Comparison of ENCODE assay signal across 8 mouse cellular contexts in genomic region chr11:52003772-52004528, GRCm38 (mm10). TPM values are rescaled to one million over a fixed set of nuclear protein-coding genes. Genes with fewer than 3 reads are reported as not detected.
DNase-seq lines count a peak whose midpoint lies in the region; ATAC-seq lines count a peak whose summit lies in the region.

Gene Cdkl3 (plus strand): TSS chr11:52004221.

- peak; percentile 97 for DNase-seq in adipocyte (ENCODE audit: low spot score)
- peak; percentile 99 for DNase-seq in embryo, embryonic 10 days (ENCODE audit: low spot score)
- DNase-seq in gastrocnemius, postnatal 10 days, result peak; percentile 89
- DNase-seq in left cerebral cortex, postnatal 10 days (ENCODE audit: extremely low spot score in 1 of 2, low spot score in 2 of 2), result peak; percentile 89 to 96
- DNase-seq in right cerebral cortex, postnatal 25 days, result peak; percentile 87
- DNase-seq in urinary bladder, postnatal 4 days (ENCODE audit: low spot score in 2 of 2), result peak; percentile 93 to 94

- intact Hi-C loops in left cerebral cortex, postnatal 10 days (cut with DNase I), result loop anchor here (5.0 kb wide), 1 partner anchor 93 kb away; the partner anchor contains the start of gene Ppp2ca

- ATAC-seq in inflammation-experienced regulatory T-cells, adult 6 months, result peak; percentile 80
- ATAC-seq in megakaryocyte-erythroid progenitor cell, adult 5-6 weeks (replicated peaks; ENCODE audit: low FRiP score, low TSS enrichment, poor library complexity, severe bottlenecking), result peak; percentile 88

RNA-seq across cellular contexts. Expression of gene Cdkl3, which starts in this region (rescaled TPM):
- total RNA-seq in gastrocnemius, postnatal 10 days (2021), result 1 to 10 TPM; 5.5 to 5.9 TPM
- 1 to 10 TPM; 5.7 to 6.7 (median 6.2) TPM for polyA plus RNA-seq in inflammation-experienced regulatory T-cells, adult 6 months (2017; shearing (Covaris generic))
- total RNA-seq in left cerebral cortex, postnatal 10 days (2021), result 10 to 100 TPM; 20.4 to 20.7 TPM
- 4.8 and 9.5 TPM in 2 replicates for total RNA-seq in megakaryocyte-erythroid progenitor cell, adult 5-6 weeks (2014; fragmentation: Nextera tagmentation)
- total RNA-seq in megakaryocyte-erythroid progenitor cell, adult 5-6 weeks (2017), result 1.5 and 11.8 TPM in 2 replicates

Comparison
In these comparisons a context has a peak if more than half of its experiments do, and no peak if none do; other contexts are left out.
1. Peak in every context shown above with its lines: DNase-seq and ATAC-seq.